Mouse (Mus musculus) lung, embryonic 14.5 days (tissue): ENCODE data around the gene Kif9. TPM values are rescaled to one million over a fixed set of nuclear protein-coding genes. Genes with fewer than 3 reads are reported as not detected.
A peak's percentile ranks its signal among the peaks of the same experiment; 100 is the strongest.

Source experiments
- ATAC-seq: fragments of 200-750 bp; cut with Nextera tagmentation; 2 replicates; pipeline ENCODE4 v1.8.0; 2017; ENCODE audit warnings: mild to moderate bottlenecking, moderate TSS enrichment, moderate library complexity; ENCODE audit not compliant: insufficient read depth
- DNase-seq: peaks from one replicate; pipeline ENCODE4 v3.0.0-alpha.2; 2015
- H3K27ac ChIP-seq: fragments of 300-500 bp; sonication (generic); 2 replicates; pipeline ENCODE4 v1.5.1; 2014; ENCODE audit warnings: low read depth, mild to moderate bottlenecking, moderate library complexity
- H3K27me3 ChIP-seq: fragments of 300-500 bp; sonication (generic); 2 replicates; pipeline ENCODE4 v1.6.1; 2014; ENCODE audit warnings: low read length, control low read depth; ENCODE audit not compliant: insufficient read depth
- H3K36me3 ChIP-seq: fragments of 300-500 bp; sonication (generic); 2 replicates; pipeline ENCODE4 v1.6.1; 2014; ENCODE audit warnings: control low read depth; ENCODE audit not compliant: insufficient read depth
- H3K4me1 ChIP-seq: fragments of 300-500 bp; sonication (generic); 2 replicates; pipeline ENCODE4 v1.6.1; 2014; ENCODE audit warnings: antibody characterized with exemption, control low read depth; ENCODE audit not compliant: insufficient read depth
- H3K4me2 ChIP-seq: fragments of 300-500 bp; sonication (generic); 2 replicates; pipeline ENCODE4 v1.6.1; 2014; ENCODE audit warnings: mild to moderate bottlenecking
- H3K4me3 ChIP-seq: fragments of 300-500 bp; sonication (generic); 2 replicates; pipeline ENCODE4 v1.5.1; 2014; ENCODE audit warnings: low read depth, low read length
- H3K9ac ChIP-seq: fragments of 300-500 bp; sonication (generic); 2 replicates; pipeline ENCODE4 v1.6.1; 2014
- H3K9me3 ChIP-seq: fragments of 300-500 bp; sonication (generic); 2 replicates; pipeline ENCODE4 v1.6.1; 2016; ENCODE audit warnings: low read depth, low read length, control low read depth
- CTCF ChIP-seq: IDR thresholded peaks from 2 replicates; pipeline ENCODE4 v1.5.1; 2016; ENCODE audit warnings: antibody characterized with exemption, low read depth
- WGBS: fragments of 180-500 bp; shearing (Covaris S2); extraction: QIAGEN DNeasy Blood & Tissue Kit; methylation state at CpG from one replicate; pipeline ENCODE4 v1.1.7; 2014; 5-methylcytosine and 5-hydroxymethylcytosine counted together
- polyA plus RNA-seq: library from polyadenylated mRNA; unstranded; fragments of >200 nt; fragmentation: Nextera tagmentation; extraction: Ambion mirVana; gene quantifications from 2 replicates; pipeline ENCODE4 v1.2.1, GENCODE M21; 2014

Gene Kif9
- polyA plus RNA-seq, 1 experiment from 2014 or later = 1.8 TPM

GRCm38 (mm10) chr9:110448857-110449617 is 27.7 kb upstream of the Kif9 start:
- H3K9me3 ChIP-seq = no peaks in the 10 kb centered on the region
- H3K4me2 ChIP-seq = no peak overlapping the region
- no peak overlapping the region for H3K9ac ChIP-seq
- DNase-seq (peak; percentile 94), ATAC-seq (peak; percentile 82)
- WGBS = 37% methylated on average over 11 of the region's 11 CpGs
- H3K4me3 ChIP-seq = no peak overlapping the region
- no peaks in the 10 kb centered on the region for H3K27me3 ChIP-seq
- no peaks in the 10 kb centered on the region for H3K4me1 ChIP-seq
- H3K27ac ChIP-seq = no peak overlapping the region
- peak; percentile 89 for TF ChIP-seq CTCF
- peaks cover 3% of the 10 kb centered on the region; the same call in 1 of the 2 replicates for H3K36me3 ChIP-seq

- no peak for DNase-seq
These were observed 24.2 kb upstream of the Kif9 start for GRCm38 (mm10) chr9:110452523-110452922.

DNA sequence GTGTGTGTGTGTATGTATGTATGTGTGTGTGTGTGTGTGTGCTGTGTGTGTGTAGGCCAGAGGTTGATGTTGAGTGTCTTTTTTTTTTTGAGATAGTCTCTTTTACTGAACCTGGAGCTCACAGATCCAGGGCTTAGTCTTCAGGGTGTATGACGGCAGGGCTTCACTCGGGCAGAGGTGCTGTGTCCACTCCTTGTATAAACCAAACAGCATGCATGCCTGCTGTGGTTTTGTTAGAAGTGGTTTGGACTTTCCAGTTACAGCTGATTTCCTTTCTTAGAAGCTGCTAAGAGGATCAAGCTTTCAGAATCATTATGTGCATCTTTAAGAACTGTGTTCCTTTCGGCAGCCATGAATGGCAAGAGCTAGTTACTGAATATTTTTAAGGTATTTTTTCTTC is 18.8 kb upstream of the Kif9 start:
- Histone ChIP-seq H3K4me2 (no peak overlapping the region), H3K27me3 (no peaks in the 10 kb centered on the region), H3K4me1 (no peaks in the 10 kb centered on the region), H3K27ac (no peak overlapping the region), H3K9ac (no peak overlapping the region), H3K36me3 (peaks cover 9% of the 10 kb centered on the region; the same call in 1 of the 2 replicates), H3K4me3 (no peak overlapping the region), H3K9me3 (no peaks in the 10 kb centered on the region)
- no peak for ATAC-seq
- 88% methylated on average over 3 of the region's 3 CpGs for WGBS
- no peak for DNase-seq
- no peak for TF ChIP-seq CTCF

More at GRCm38 (mm10) chr9:110452523-110452922, 24.2 kb upstream of the Kif9 start:
- Histone ChIP-seq H3K27ac (no peak overlapping the region), H3K9me3 (no peaks in the 10 kb centered on the region), H3K36me3 (peaks cover 12% of the 10 kb centered on the region; the same call in 1 of the 2 replicates), H3K9ac (no peak overlapping the region), H3K27me3 (no peaks in the 10 kb centered on the region), H3K4me2 (no peak overlapping the region), H3K4me1 (no peaks in the 10 kb centered on the region), H3K4me3 (no peak overlapping the region)
- WGBS = 70% methylated on average over 3 of the region's 3 CpGs
- ATAC-seq = no peak
- TF ChIP-seq CTCF = no peak

- no peaks in the 10 kb centered on the region for H3K9me3 ChIP-seq
- ATAC-seq (no peak), DNase-seq (peak; percentile 16)
- no peak for TF ChIP-seq CTCF
- H3K9ac ChIP-seq = no peak overlapping the region
- WGBS = 38% methylated on average over 2 of the region's 2 CpGs
- no peak overlapping the region for H3K4me2 ChIP-seq
- no peaks in the 10 kb centered on the region for H3K27me3 ChIP-seq
- peaks cover 9% of the 10 kb centered on the region; the same call in 1 of the 2 replicates for H3K36me3 ChIP-seq
- H3K27ac ChIP-seq = no peak overlapping the region
- no peak overlapping the region for H3K4me3 ChIP-seq
- H3K4me1 ChIP-seq = no peaks in the 10 kb centered on the region
These were observed 17.5 kb upstream of the Kif9 start for GRCm38 (mm10) chr9:110459145-110459727.

- no peak overlapping the region for H3K4me3 ChIP-seq
- DNase-seq (no peak), ATAC-seq (no peak)
- no peaks in the 10 kb centered on the region for H3K4me1 ChIP-seq
- no peak for TF ChIP-seq CTCF
- no peak overlapping the region for H3K4me2 ChIP-seq
- 69% methylated on average over 18 of the region's 18 CpGs for WGBS
- peaks cover 6% of the 10 kb centered on the region; the same call in 1 of the 2 replicates for H3K36me3 ChIP-seq
- no peak overlapping the region for H3K9ac ChIP-seq
- H3K27ac ChIP-seq = no peak overlapping the region
- H3K27me3 ChIP-seq = no peaks in the 10 kb centered on the region
- no peaks in the 10 kb centered on the region for H3K9me3 ChIP-seq
These were observed 15.6 kb upstream of the Kif9 start for GRCm38 (mm10) chr9:110460884-110461815.

- Histone ChIP-seq H3K4me1 (no peaks in the 10 kb centered on the region), H3K9ac (no peak overlapping the region), H3K4me2 (no peak overlapping the region), H3K27ac (no peak overlapping the region), H3K27me3 (no peaks in the 10 kb centered on the region), H3K9me3 (no peaks in the 10 kb centered on the region), H3K4me3 (no peak overlapping the region), H3K36me3 (peaks cover 2% of the 10 kb centered on the region; the same call in 1 of the 2 replicates)
- no peak for ATAC-seq
- 72% methylated on average over 7 of the region's 7 CpGs for WGBS
- DNase-seq = no peak
- TF ChIP-seq CTCF = no peak
These were observed 14.4 kb upstream of the Kif9 start for GRCm38 (mm10) chr9:110462321-110462720.
